Mouse (Mus musculus) lung, postnatal 0 days (tissue): ENCODE data around the gene St3gal5. TPM values are rescaled to one million over a fixed set of nuclear protein-coding genes. Genes with fewer than 3 reads are reported as not detected.
"Not testable (repeated sequence)": the region's sequence is repeated elsewhere in the genome, so short reads cannot be mapped to it uniquely, and the experiment has no call there.

ENCODE experiments used
- ATAC-seq: fragments of 200-750 bp; cut with Nextera tagmentation; 2 replicates; pipeline ENCODE4 v1.8.0; 2017; ENCODE audit warnings: moderate library complexity
- DNase-seq: peaks from one replicate; pipeline ENCODE4 v3.0.0-alpha.2; 2016; ENCODE audit warnings: low spot score
- H3K27ac ChIP-seq: fragments of 300-500 bp; sonication (generic); 2 replicates; pipeline ENCODE4 v1.5.1; 2014; ENCODE audit warnings: antibody characterized with exemption, mild to moderate bottlenecking, low read length, mixed read lengths
- H3K27me3 ChIP-seq: fragments of 300-500 bp; sonication (generic); replicated peaks from 2 replicates; pipeline ENCODE4 v1.6.1; 2014; ENCODE audit warnings: low read length, mixed read lengths; ENCODE audit not compliant: insufficient read depth
- H3K36me3 ChIP-seq: fragments of 300-500 bp; sonication (generic); 2 replicates; pipeline ENCODE4 v1.6.1; 2014; ENCODE audit warnings: low read length, mixed read lengths; ENCODE audit not compliant: insufficient read depth
- H3K4me1 ChIP-seq: fragments of 300-500 bp; sonication (generic); 2 replicates; pipeline ENCODE4 v1.6.1; 2014; ENCODE audit warnings: antibody characterized with exemption, low read depth, low read length, mixed read lengths; ENCODE audit not compliant: insufficient read depth
- H3K4me2 ChIP-seq: fragments of 300-500 bp; sonication (generic); replicated peaks from 2 replicates; pipeline ENCODE4 v1.6.1; 2014; ENCODE audit warnings: low read depth, mild to moderate bottlenecking, low read length, moderate library complexity, mixed read lengths
- H3K4me3 ChIP-seq: fragments of 300-500 bp; sonication (generic); 2 replicates; pipeline ENCODE4 v1.5.1; 2014; ENCODE audit warnings: low read depth, low read length
- H3K9ac ChIP-seq: fragments of 300-500 bp; sonication (generic); replicated peaks from 2 replicates; pipeline ENCODE4 v1.6.1; 2014; ENCODE audit warnings: low read depth, mild to moderate bottlenecking
- H3K9me3 ChIP-seq: fragments of 300-500 bp; sonication (generic); 2 replicates; pipeline ENCODE4 v1.6.1; 2016; ENCODE audit warnings: low read length, mixed read lengths
- CTCF ChIP-seq: IDR thresholded peaks from 2 replicates; pipeline ENCODE4 v1.5.1; 2016; ENCODE audit warnings: antibody characterized with exemption, mild to moderate bottlenecking
- EP300 ChIP-seq: IDR thresholded peaks from 2 replicates; pipeline ENCODE4 v1.6.1; 2016; ENCODE audit warnings: antibody characterized with exemption, mild to moderate bottlenecking, control low read depth
- WGBS: fragments of 180-500 bp; shearing (Covaris S2); extraction: QIAGEN DNeasy Blood & Tissue Kit; methylation state at CpG from one replicate; pipeline ENCODE4 v1.1.7; 2014; 5-methylcytosine and 5-hydroxymethylcytosine counted together
- polyA plus RNA-seq: library from polyadenylated mRNA; unstranded; fragments of >200 nt; fragmentation: Nextera tagmentation; extraction: Ambion mirVana; gene quantifications from 2 replicates; pipeline ENCODE4 v1.2.1, GENCODE M21; 2015

The St3gal5 gene
- polyA plus RNA-seq, 1 experiment from 2014 or later, result 38.9 TPM

DNA sequence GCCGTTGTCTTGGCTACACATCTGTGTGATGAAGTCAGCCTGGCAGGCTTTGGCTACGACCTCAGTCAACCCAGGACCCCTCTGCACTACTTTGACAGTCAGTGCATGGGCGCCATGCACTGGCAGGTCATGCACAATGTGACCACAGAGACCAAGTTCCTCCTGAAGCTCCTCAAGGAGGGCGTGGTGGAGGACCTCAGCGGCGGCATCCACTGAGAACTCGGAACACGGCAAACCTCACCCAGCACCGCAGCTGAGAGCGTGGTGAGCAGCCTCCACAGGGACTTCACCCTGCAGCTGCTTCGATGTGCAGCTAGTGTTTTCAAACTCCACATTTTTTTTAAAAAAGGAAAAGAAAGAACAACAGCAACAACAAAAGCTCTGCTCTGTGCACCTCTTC lies 56.1 kb downstream of the St3gal5 start:
- TF ChIP-seq CTCF (no peak), EP300 (no peak)
- no peaks in the 10 kb centered on the region for H3K4me1 ChIP-seq
- H3K36me3 ChIP-seq, result 0 out of 2 replicates have a peak, but pooled peaks cover 15% of the 10 kb centered on the region
- WGBS, result 80% methylated on average over 11 of the region's 11 CpGs
- no peak overlapping the region for H3K4me2 ChIP-seq
- H3K27ac ChIP-seq, result no peak overlapping the region
- H3K9ac ChIP-seq, result no peak overlapping the region
- no peak for DNase-seq
- H3K4me3 ChIP-seq, result no peak overlapping the region
- ATAC-seq, result no peak
- H3K9me3 ChIP-seq, result no peaks in the 10 kb centered on the region
- no peaks in the 10 kb centered on the region for H3K27me3 ChIP-seq

- not testable (repeated sequence) for H3K4me3 ChIP-seq, H3K4me2 ChIP-seq, H3K9ac ChIP-seq, DNase-seq, H3K27me3 ChIP-seq, H3K4me1 ChIP-seq, H3K27ac ChIP-seq, H3K9me3 ChIP-seq
- 0 out of 2 replicates have a peak, but pooled peaks cover 15% of the 10 kb centered on the region for H3K36me3 ChIP-seq
- WGBS, result 55% methylated on average over 2 of the region's 5 CpGs
- peak; percentile 83 for ATAC-seq
Measured at GRCm38 (mm10) chr6:72154008-72154407, 56.6 kb downstream of the St3gal5 start.

GRCm38 (mm10) chr6:72154938-72155531 lies 57.6 kb downstream of the St3gal5 start:
- Histone ChIP-seq H3K27me3 (no peaks in the 10 kb centered on the region), H3K9ac (no peak overlapping the region), H3K4me1 (no peaks in the 10 kb centered on the region), H3K4me3 (no peak overlapping the region), H3K36me3 (0 out of 2 replicates have a peak, but pooled peaks cover 10% of the 10 kb centered on the region), H3K4me2 (no peak overlapping the region), H3K27ac (no peak overlapping the region), H3K9me3 (no peaks in the 10 kb centered on the region)
- no peak for TF ChIP-seq CTCF
- TF ChIP-seq EP300, result no peak
- DNase-seq (no peak), ATAC-seq (no peak)
- WGBS, result 86% methylated on average over 7 of the region's 7 CpGs

DNA sequence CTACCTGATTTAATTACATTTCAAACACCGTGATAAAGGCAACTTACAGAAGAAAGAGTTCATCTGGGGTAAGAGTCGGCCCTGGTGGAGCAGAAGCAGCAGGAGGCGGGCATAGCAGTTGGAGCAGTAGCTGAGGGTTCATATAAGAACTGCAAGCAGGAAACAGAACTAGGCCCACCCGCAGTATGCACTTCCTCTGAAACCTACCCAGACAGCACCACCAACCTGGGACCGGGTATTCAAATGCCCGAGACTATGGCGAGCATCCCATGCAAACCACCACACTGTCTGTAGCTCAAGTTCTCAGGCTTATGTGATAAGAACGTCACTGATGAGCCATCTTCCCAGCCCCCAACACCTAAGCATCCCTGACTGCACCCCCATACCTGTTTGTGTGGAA lies 58.3 kb downstream of the St3gal5 start:
- no peaks in the 10 kb centered on the region for H3K4me1 ChIP-seq
- H3K27ac ChIP-seq, result no peak overlapping the region
- H3K27me3 ChIP-seq, result no peaks in the 10 kb centered on the region
- no peak for ATAC-seq
- H3K4me3 ChIP-seq, result no peak overlapping the region
- no peak for DNase-seq
- H3K9ac ChIP-seq, result no peak overlapping the region
- no peak for TF ChIP-seq EP300
- no peak for TF ChIP-seq CTCF
- H3K4me2 ChIP-seq, result no peak overlapping the region
- 0 out of 2 replicates have a peak, but pooled peaks cover 3% of the 10 kb centered on the region for H3K36me3 ChIP-seq
- H3K9me3 ChIP-seq, result no peaks in the 10 kb centered on the region
- WGBS, result 88% methylated on average over 8 of the region's 8 CpGs

GRCm38 (mm10) chr6:72158966-72159764 lies 61.8 kb downstream of the St3gal5 start:
- DNase-seq (no peak), ATAC-seq (no peak)

GRCm38 (mm10) chr6:72159861-72160395 lies 62.5 kb downstream of the St3gal5 start:
- H3K27ac ChIP-seq, result no peak overlapping the region

More at GRCm38 (mm10) chr6:72158966-72159764, 61.8 kb downstream of the St3gal5 start:
- H3K4me1 ChIP-seq, result no peaks in the 10 kb centered on the region
- H3K36me3 ChIP-seq, result no peaks in the 10 kb centered on the region
- no peak for TF ChIP-seq EP300
- TF ChIP-seq CTCF, result peak; percentile 34
- H3K4me3 ChIP-seq, result no peak overlapping the region
- H3K9me3 ChIP-seq, result no peaks in the 10 kb centered on the region
- H3K27me3 ChIP-seq, result no peaks in the 10 kb centered on the region
- H3K9ac ChIP-seq, result no peak overlapping the region
- no peak overlapping the region for H3K27ac ChIP-seq
- H3K4me2 ChIP-seq, result no peak overlapping the region
- WGBS, result 78% methylated on average over 8 of the region's 8 CpGs

More at GRCm38 (mm10) chr6:72159861-72160395, 62.5 kb downstream of the St3gal5 start:
- Histone ChIP-seq H3K4me3 (no peak overlapping the region), H3K36me3 (no peaks in the 10 kb centered on the region), H3K4me1 (no peaks in the 10 kb centered on the region), H3K27me3 (no peaks in the 10 kb centered on the region), H3K9me3 (no peaks in the 10 kb centered on the region), H3K4me2 (no peak overlapping the region), H3K9ac (no peak overlapping the region)
- TF ChIP-seq CTCF (no peak), EP300 (no peak)
- WGBS, result 69% methylated on average over 10 of the region's 10 CpGs
- no peak for DNase-seq
- ATAC-seq, result no peak
